Mouse (Mus musculus): ENCODE measurements around the gene Smc6.

The Smc6 gene

GRCm38 (mm10) chr12:11281584-11281983 is 15.9 kb downstream of the Smc6 start:
- in situ Hi-C loops (cut with MseI, MboI) = no loop called here

GRCm38 (mm10) chr12:11286382-11286781 is 20.7 kb downstream of the Smc6 start:
- in situ Hi-C loops (cut with MseI, MboI) = no loop called here

GRCm38 (mm10) chr12:11300858-11301257 is 35.2 kb downstream of the Smc6 start:
- in situ Hi-C loops (cut with MseI, MboI) = no loop called here

GRCm38 (mm10) chr12:11306753-11307645 is 41.3 kb downstream of the Smc6 start:
- in situ Hi-C loops (cut with MseI, MboI) = no loop called here

GRCm38 (mm10) chr12:11311106-11311505 is 45.4 kb downstream of the Smc6 start:
- in situ Hi-C loops (cut with MseI, MboI) = no loop called here

- in situ Hi-C loops (cut with MseI, MboI) = no loop called here
Measured at GRCm38 (mm10) chr12:11313840-11314239, 48.2 kb downstream of the Smc6 start.

GRCm38 (mm10) chr12:11317671-11318070 is 52.0 kb downstream of the Smc6 start:
- in situ Hi-C loops (cut with MseI, MboI) = no loop called here

- in situ Hi-C loops (cut with MseI, MboI) = no loop called here
Measured at GRCm38 (mm10) chr12:11324480-11324879, 58.8 kb downstream of the Smc6 start.

GRCm38 (mm10) chr12:11326483-11326882 is 60.8 kb downstream of the Smc6 start:
- in situ Hi-C loops (cut with MseI, MboI) = no loop called here

GRCm38 (mm10) chr12:11336845-11337244 is 71.2 kb downstream of the Smc6 start:
- in situ Hi-C loops (cut with MseI, MboI) = no loop called here

GRCm38 (mm10) chr12:11338251-11338650 is 72.6 kb downstream of the Smc6 start:
- in situ Hi-C loops (cut with MseI, MboI) = no loop called here

GRCm38 (mm10) chr12:11342020-11342600 is 76.4 kb downstream of the Smc6 start:
- in situ Hi-C loops (cut with MseI, MboI) = no loop called here

- in situ Hi-C loops (cut with MseI, MboI) = no loop called here
Measured at GRCm38 (mm10) chr12:11345963-11346362, 80.3 kb downstream of the Smc6 start.

- in situ Hi-C loops (cut with MseI, MboI) = no loop called here
Measured at GRCm38 (mm10) chr12:11348423-11348822, 82.7 kb downstream of the Smc6 start.

GRCm38 (mm10) chr12:11349870-11350269 is 84.2 kb downstream of the Smc6 start:
- in situ Hi-C loops (cut with MseI, MboI) = loop anchor here (10.0 to 25.0 kb wide), 3 partner anchors 262 to 795 kb away; no protein-coding TSS in a partner anchor

- in situ Hi-C loops (cut with MseI, MboI) = loop anchor here (10.0 to 25.0 kb wide), 3 partner anchors 261 to 794 kb away; no protein-coding TSS in a partner anchor
Measured at GRCm38 (mm10) chr12:11350895-11351294, 85.2 kb downstream of the Smc6 start.

GRCm38 (mm10) chr12:11362435-11362834 is 96.7 kb downstream of the Smc6 start:
- in situ Hi-C loops (cut with MseI, MboI) = loop anchor here in 1 of 2 experiments (25.0 kb wide), 2 partner anchors 250 to 775 kb away; no protein-coding TSS in a partner anchor

- in situ Hi-C loops (cut with MseI, MboI) = loop anchor here in 1 of 2 experiments (25.0 kb wide), 2 partner anchors 247 to 772 kb away; no protein-coding TSS in a partner anchor
Measured at GRCm38 (mm10) chr12:11364870-11365269, 99.2 kb downstream of the Smc6 start.

GRCm38 (mm10) chr12:11367099-11367765 is 101.5 kb downstream of the Smc6 start:
- in situ Hi-C loops (cut with MseI, MboI) = loop anchor here in 1 of 2 experiments (25.0 kb wide), 2 partner anchors 245 to 770 kb away; no protein-coding TSS in a partner anchor

Measured in mouse trophoblast stem cell (cell line).